Mouse (Mus musculus): ENCODE results near the gene Nhsl1.

DNA sequence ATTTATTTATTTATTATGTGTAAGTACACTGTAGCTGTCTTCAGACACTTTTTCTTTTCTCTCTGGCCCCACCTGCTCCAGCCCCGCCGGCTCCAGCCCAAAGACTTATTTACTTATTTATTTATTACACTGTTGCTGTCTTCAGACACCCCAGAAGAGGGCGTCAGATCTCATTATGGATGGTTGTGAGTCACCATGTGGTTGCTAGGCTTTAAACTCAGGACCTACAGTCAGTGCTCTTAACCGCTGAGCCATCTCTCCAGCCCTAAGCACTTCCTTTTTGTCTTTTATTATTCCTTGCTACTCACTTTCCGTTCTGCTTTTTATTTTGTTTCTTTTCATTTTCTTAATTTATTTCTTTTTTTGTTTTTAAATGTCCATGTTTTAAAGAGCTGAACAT is 242.7 kb downstream of the Nhsl1 start:
- TF ChIP-seq CTCF (IDR thresholded peaks at IDR 0.05): no peak
- TF ChIP-seq EP300 (IDR thresholded peaks at IDR 0.05): no peak
